Mouse (Mus musculus): ENCODE results near the gene Bmpr1b. TPM values are rescaled to one million over a fixed set of nuclear protein-coding genes. Genes with fewer than 3 reads are reported as not detected.
A peak's percentile ranks its signal among the peaks of the same experiment; 100 is the strongest.
"Not testable (repeated sequence)": the region's sequence is repeated elsewhere in the genome, so short reads cannot be mapped to it uniquely, and the experiment has no call there.

Gene Bmpr1b
- 12.0 TPM in 2 replicates for polyA plus RNA-seq (2016; fragmentation: Nextera tagmentation; extraction: Ambion mirVana)

- WGBS: 0% methylated on average over 58 of the region's 65 CpGs
- peak; percentile 92 for ATAC-seq (ENCODE audit: low FRiP score)
- Histone ChIP-seq H3K9me3 (no peaks in the 10 kb centered on the region), H3K4me1 (peaks cover 11% of the 10 kb centered on the region), H3K9ac (peak within 1 kb of the TSS; percentile 81), H3K36me3 (replicated peaks) (no peaks in the 10 kb centered on the region), H3K4me3 (replicated peaks) (peak within 1 kb of the TSS; percentile 73), H3K27me3 (peaks cover 18% of the 10 kb centered on the region), H3K4me2 (peak within 1 kb of the TSS; percentile 88), H3K27ac (peak within 1 kb of the TSS; percentile 73)
Measured at GRCm38 (mm10) chr3:142168863-142169521, at the start of gene Bmpr1b. Gene Bmpr1b (minus strand): TSS chr3:142169425.

GRCm38 (mm10) chr3:142212821-142213220 lies 43.6 kb upstream of the Bmpr1b start:
- no peaks in the 10 kb centered on the region for H3K36me3 ChIP-seq (replicated peaks)
- no peak for ATAC-seq (ENCODE audit: low FRiP score)
- 76% methylated on average over 2 of the region's 2 CpGs for WGBS
- H3K4me1 ChIP-seq: peaks cover 3% of the 10 kb centered on the region; the same call in 1 of the 2 replicates
- no peaks in the 10 kb centered on the region for H3K9me3 ChIP-seq
- H3K9ac ChIP-seq: no peak overlapping the region
- no peak overlapping the region for H3K27ac ChIP-seq
- H3K4me2 ChIP-seq: no peak overlapping the region
- no peaks in the 10 kb centered on the region for H3K27me3 ChIP-seq
- H3K4me3 ChIP-seq (replicated peaks): no peak overlapping the region

- Histone ChIP-seq H3K4me1 (peaks cover 3% of the 10 kb centered on the region; the same call in 1 of the 2 replicates), H3K4me3 (replicated peaks) (no peak overlapping the region), H3K9me3 (no peaks in the 10 kb centered on the region), H3K4me2 (no peak overlapping the region), H3K9ac (no peak overlapping the region), H3K27ac (no peak overlapping the region), H3K27me3 (no peaks in the 10 kb centered on the region), H3K36me3 (replicated peaks) (no peaks in the 10 kb centered on the region)
- no peak for ATAC-seq (ENCODE audit: low FRiP score)
- 81% methylated on average over 3 of the region's 3 CpGs for WGBS
Measured at GRCm38 (mm10) chr3:142212186-142212585, 43.0 kb upstream of the Bmpr1b start.

GRCm38 (mm10) chr3:142209981-142210380 lies 40.8 kb upstream of the Bmpr1b start:
- no peaks in the 10 kb centered on the region for H3K27me3 ChIP-seq
- 87% methylated on average over 6 of the region's 6 CpGs for WGBS
- H3K9ac ChIP-seq: no peak overlapping the region
- peak; percentile 39; the same call in 1 of the 2 replicates for ATAC-seq (ENCODE audit: low FRiP score)
- peaks cover 3% of the 10 kb centered on the region; the same call in 1 of the 2 replicates for H3K4me1 ChIP-seq
- no peak overlapping the region for H3K27ac ChIP-seq
- no peak overlapping the region for H3K4me3 ChIP-seq (replicated peaks)
- H3K36me3 ChIP-seq (replicated peaks): no peaks in the 10 kb centered on the region
- no peak overlapping the region for H3K4me2 ChIP-seq
- H3K9me3 ChIP-seq: no peaks in the 10 kb centered on the region

DNA sequence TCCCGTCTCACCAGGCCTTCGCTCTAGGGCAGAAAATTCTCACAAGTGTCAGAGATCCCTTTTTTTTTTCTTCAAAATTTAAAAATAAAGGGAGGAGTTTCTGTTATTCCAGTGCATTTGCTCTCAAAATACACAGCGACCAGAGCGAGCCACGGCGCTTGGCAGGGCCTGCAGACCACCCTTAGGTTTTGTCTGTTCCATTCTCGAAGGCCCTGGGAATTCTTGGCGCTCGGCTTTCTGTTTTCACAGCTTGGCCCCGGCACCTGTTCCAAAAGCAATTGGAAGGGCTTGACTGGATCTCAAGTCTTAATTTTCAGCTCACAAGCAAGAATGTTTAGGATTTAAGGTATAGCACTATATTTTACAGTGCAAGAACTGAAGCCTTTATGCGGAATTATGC lies 39.8 kb upstream of the Bmpr1b start:
- Histone ChIP-seq H3K4me3 (replicated peaks) (no peak overlapping the region), H3K4me2 (no peak overlapping the region), H3K9me3 (no peaks in the 10 kb centered on the region), H3K27me3 (no peaks in the 10 kb centered on the region), H3K9ac (no peak overlapping the region), H3K4me1 (peaks cover 3% of the 10 kb centered on the region; the same call in 1 of the 2 replicates), H3K36me3 (replicated peaks) (no peaks in the 10 kb centered on the region), H3K27ac (no peak overlapping the region)
- 82% methylated on average over 11 of the region's 11 CpGs for WGBS
- ATAC-seq (ENCODE audit: low FRiP score): no peak

DNA sequence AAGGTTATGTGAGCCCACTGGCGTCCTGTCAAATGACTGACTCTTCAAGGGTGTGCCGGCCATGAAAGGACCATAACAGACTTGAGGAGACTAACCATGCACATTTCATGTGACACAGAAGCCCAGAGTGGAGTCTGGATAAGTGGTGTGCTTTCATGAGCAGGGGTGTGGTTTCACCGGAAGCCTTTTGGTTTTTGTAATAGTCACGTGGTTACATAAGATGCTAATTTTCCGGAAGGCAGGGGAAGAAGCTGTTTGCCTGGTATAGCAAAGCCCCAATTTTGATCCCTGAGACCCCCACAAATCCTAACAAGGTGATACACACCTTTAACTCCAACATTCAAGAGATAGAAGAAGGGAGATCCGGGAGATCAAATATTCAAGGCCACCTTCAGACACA lies 38.3 kb upstream of the Bmpr1b start:
- Histone ChIP-seq H3K27me3 (no peaks in the 10 kb centered on the region), H3K4me3 (replicated peaks) (no peak overlapping the region), H3K4me1 (peaks cover 3% of the 10 kb centered on the region; the same call in 1 of the 2 replicates), H3K27ac (no peak overlapping the region), H3K36me3 (replicated peaks) (no peaks in the 10 kb centered on the region), H3K9ac (no peak overlapping the region), H3K9me3 (no peaks in the 10 kb centered on the region), H3K4me2 (no peak overlapping the region)
- ATAC-seq (ENCODE audit: low FRiP score): no peak
- WGBS: 89% methylated on average over 6 of the region's 6 CpGs

GRCm38 (mm10) chr3:142206316-142206715 lies 37.1 kb upstream of the Bmpr1b start:
- no peak overlapping the region for H3K9ac ChIP-seq
- no peak overlapping the region for H3K27ac ChIP-seq
- no peaks in the 10 kb centered on the region for H3K9me3 ChIP-seq
- no peaks in the 10 kb centered on the region for H3K36me3 ChIP-seq (replicated peaks)
- no peak overlapping the region for H3K4me2 ChIP-seq
- H3K27me3 ChIP-seq: no peaks in the 10 kb centered on the region
- ATAC-seq (ENCODE audit: low FRiP score): no peak
- WGBS: 89% methylated on average over 3 of the region's 3 CpGs
- H3K4me1 ChIP-seq: peaks cover 3% of the 10 kb centered on the region; the same call in 1 of the 2 replicates
- no peak overlapping the region for H3K4me3 ChIP-seq (replicated peaks)

GRCm38 (mm10) chr3:142196142-142196541 lies 26.9 kb upstream of the Bmpr1b start:
- WGBS: 85% methylated on average over 8 of the region's 8 CpGs
- no peak overlapping the region for H3K4me3 ChIP-seq (replicated peaks)
- no peaks in the 10 kb centered on the region for H3K4me1 ChIP-seq
- no peak overlapping the region for H3K27ac ChIP-seq
- H3K9ac ChIP-seq: no peak overlapping the region
- ATAC-seq (ENCODE audit: low FRiP score): no peak
- no peak overlapping the region for H3K4me2 ChIP-seq
- no peaks in the 10 kb centered on the region for H3K36me3 ChIP-seq (replicated peaks)
- H3K9me3 ChIP-seq: no peaks in the 10 kb centered on the region
- no peaks in the 10 kb centered on the region for H3K27me3 ChIP-seq

DNA sequence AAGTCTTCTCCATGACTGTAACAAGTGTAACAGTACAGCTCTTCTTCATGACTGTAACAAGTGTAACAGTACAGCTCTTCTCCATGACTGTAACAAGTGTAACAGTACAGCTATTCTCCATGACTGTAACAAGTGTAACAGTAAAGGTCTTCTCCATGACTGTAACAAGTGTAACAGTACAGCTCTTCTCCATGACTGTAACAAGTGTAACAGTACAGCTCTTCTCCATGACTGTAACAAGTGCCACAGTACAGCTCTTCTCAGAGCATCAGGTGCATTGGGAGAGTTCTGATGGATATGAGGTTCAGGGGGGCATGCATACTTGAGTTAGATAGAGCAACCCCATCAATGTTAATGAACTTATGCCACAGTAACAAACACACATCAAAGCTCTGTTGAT lies 22.4 kb upstream of the Bmpr1b start:
- H3K4me1 ChIP-seq; H3K27me3 ChIP-seq; H3K27ac ChIP-seq; ATAC-seq (ENCODE audit: low FRiP score); H3K9ac ChIP-seq; H3K4me3 ChIP-seq (replicated peaks); H3K9me3 ChIP-seq; H3K36me3 ChIP-seq (replicated peaks); H3K4me2 ChIP-seq: not testable (repeated sequence)

GRCm38 (mm10) chr3:142186551-142186950 lies 17.3 kb upstream of the Bmpr1b start:
- H3K4me2 ChIP-seq: no peak overlapping the region
- H3K9ac ChIP-seq: no peak overlapping the region
- 83% methylated on average over 3 of the region's 3 CpGs for WGBS
- H3K27ac ChIP-seq: no peak overlapping the region
- no peaks in the 10 kb centered on the region for H3K4me1 ChIP-seq
- H3K4me3 ChIP-seq (replicated peaks): no peak overlapping the region
- H3K36me3 ChIP-seq (replicated peaks): no peaks in the 10 kb centered on the region
- no peak for ATAC-seq (ENCODE audit: low FRiP score)
- H3K27me3 ChIP-seq: no peaks in the 10 kb centered on the region
- H3K9me3 ChIP-seq: no peaks in the 10 kb centered on the region

- H3K27me3 ChIP-seq: peaks cover 18% of the 10 kb centered on the region
- no peak overlapping the region for H3K27ac ChIP-seq
- no peaks in the 10 kb centered on the region for H3K9me3 ChIP-seq
- H3K4me3 ChIP-seq (replicated peaks): no peak overlapping the region
- no peaks in the 10 kb centered on the region for H3K36me3 ChIP-seq (replicated peaks)
- no peak for ATAC-seq (ENCODE audit: low FRiP score)
- 87% methylated on average over 4 of the region's 4 CpGs for WGBS
- no peak overlapping the region for H3K9ac ChIP-seq
- H3K4me1 ChIP-seq: no peaks in the 10 kb centered on the region
- H3K4me2 ChIP-seq: no peak overlapping the region
Measured at GRCm38 (mm10) chr3:142173996-142174395, 4.8 kb upstream of the Bmpr1b start.

GRCm38 (mm10) chr3:142168251-142168862 lies 868 bp downstream of the Bmpr1b start:
- peak overlapping the region; percentile 73; the same call in 1 of the 2 replicates for H3K27ac ChIP-seq
- H3K4me2 ChIP-seq: peak overlapping the region; percentile 88
- WGBS: 8% methylated on average over 9 of the region's 9 CpGs
- peak overlapping the region; percentile 73 for H3K4me3 ChIP-seq (replicated peaks)
- H3K9ac ChIP-seq: peak overlapping the region; percentile 81
- H3K9me3 ChIP-seq: no peaks in the 10 kb centered on the region
- peaks cover 11% of the 10 kb centered on the region for H3K4me1 ChIP-seq
- peaks cover 18% of the 10 kb centered on the region for H3K27me3 ChIP-seq
- H3K36me3 ChIP-seq (replicated peaks): no peaks in the 10 kb centered on the region
- ATAC-seq (ENCODE audit: low FRiP score): no peak; the same call in 1 of the 2 replicates

DNA sequence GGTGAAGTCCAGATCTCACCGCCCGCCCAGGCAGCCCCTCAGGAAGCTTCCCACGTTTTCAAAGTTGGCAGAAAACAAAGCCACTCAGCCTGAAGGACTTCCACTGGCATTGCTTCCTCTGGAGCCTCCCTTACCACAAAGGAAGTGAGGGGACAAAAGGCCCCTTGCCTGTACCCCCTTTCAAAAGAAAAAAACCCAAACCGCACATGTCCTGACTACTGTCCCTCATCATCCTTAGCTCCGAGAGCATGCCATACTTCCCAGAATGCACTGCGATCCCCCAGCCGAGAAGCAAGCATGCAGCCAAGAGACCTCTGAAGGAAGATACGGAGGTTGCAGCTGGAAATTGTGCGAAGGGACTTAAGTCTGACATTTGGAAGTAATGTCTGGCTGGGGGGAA lies 4.2 kb downstream of the Bmpr1b start:
- no peak overlapping the region for H3K4me3 ChIP-seq (replicated peaks)
- no peaks in the 10 kb centered on the region for H3K36me3 ChIP-seq (replicated peaks)
- no peak overlapping the region for H3K27ac ChIP-seq
- ATAC-seq (ENCODE audit: low FRiP score): no peak
- no peak overlapping the region for H3K9ac ChIP-seq
- no peaks in the 10 kb centered on the region for H3K27me3 ChIP-seq
- peaks cover 11% of the 10 kb centered on the region for H3K4me1 ChIP-seq
- H3K9me3 ChIP-seq: no peaks in the 10 kb centered on the region
- WGBS: 55% methylated on average over 9 of the region's 9 CpGs
- H3K4me2 ChIP-seq: no peak overlapping the region

Measured in forebrain, embryonic 12.5 days (tissue).